Mouse (Mus musculus) CD4-positive, CD25-positive, alpha-beta regulatory T cell, adult 2 months (primary cell): ENCODE measurements around the gene Magea6.
"Not testable (repeated sequence)": the region's sequence is repeated elsewhere in the genome, so short reads cannot be mapped to it uniquely, and the experiment has no call there.

Experiments
- DNase-seq: peaks from one replicate; pipeline ENCODE4 v3.0.0-alpha.2; 2012; ENCODE audit warnings: low read depth, low spot score

Gene Magea6

GRCm38 (mm10) chrX:154935887-154936286 is at the start of gene Magea6:
Magea6 (minus strand) TSS chrX:154935987.
- DNase-seq, result not testable (repeated sequence)

DNA sequence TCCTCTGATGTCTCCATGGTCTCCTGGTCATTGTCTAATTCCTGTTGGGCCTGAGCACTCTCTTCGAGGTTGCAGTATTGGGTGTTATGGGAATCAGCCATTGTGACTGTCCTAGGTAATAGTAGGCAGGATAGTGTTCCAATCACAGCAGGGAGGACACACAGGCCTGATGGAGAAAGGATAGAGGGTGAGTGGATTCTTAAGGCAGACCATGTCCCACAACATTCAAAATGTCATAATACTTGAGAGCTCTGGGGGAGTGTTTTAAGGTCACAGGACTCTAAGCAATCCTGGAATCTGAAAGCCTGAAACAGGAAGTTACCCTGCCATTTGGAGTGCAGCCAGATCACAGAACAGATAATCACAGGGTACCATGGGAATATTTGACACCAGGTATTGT is 13.6 kb upstream of the Magea6 start, which contains the start of gene Magea3:
Magea3 (minus strand) TSS at position 101 of the 400 bp plus-strand sequence.
- not testable (repeated sequence) for DNase-seq

- not testable (repeated sequence) for DNase-seq
Observed at GRCm38 (mm10) chrX:154890167-154890566, 45.6 kb downstream of the Magea6 start, which contains the start of gene Cldn34b1. Cldn34b1 (minus strand) TSS chrX:154890267.
